Mouse (Mus musculus) kidney, adult 18-20 months (tissue): Measurements from ENCODE around the gene Hmgn2.
"Not testable (repeated sequence)": the region's sequence is repeated elsewhere in the genome, so short reads cannot be mapped to it uniquely, and the experiment has no call there.

Experiments
- DNase-seq: peaks from one replicate; pipeline ENCODE4 v3.0.0; 2021

Hmgn2 gene

GRCm38 (mm10) chr4:133968150-133968921 is at the start of gene Hmgn2:
Gene Hmgn2, minus strand, starts transcription at chr4:133968650.
- no peak for DNase-seq

GRCm38 (mm10) chr4:134017201-134017865 is 48.9 kb upstream of the Hmgn2 start:
- no peak for DNase-seq

- DNase-seq: no peak
Measured at GRCm38 (mm10) chr4:134016767-134017166, 48.3 kb upstream of the Hmgn2 start.

- no peak for DNase-seq
Measured at GRCm38 (mm10) chr4:134016208-134016607, 47.8 kb upstream of the Hmgn2 start.

- no peak for DNase-seq
Measured at GRCm38 (mm10) chr4:134012858-134013528, 44.5 kb upstream of the Hmgn2 start.

GRCm38 (mm10) chr4:134011450-134012414 is 43.3 kb upstream of the Hmgn2 start:
- DNase-seq: no peak

GRCm38 (mm10) chr4:134009709-134010108 is 41.3 kb upstream of the Hmgn2 start:
- no peak for DNase-seq

- no peak for DNase-seq
Measured at GRCm38 (mm10) chr4:134006845-134007244, 38.4 kb upstream of the Hmgn2 start.

GRCm38 (mm10) chr4:134005581-134006358 is 37.3 kb upstream of the Hmgn2 start:
- no peak for DNase-seq

- no peak for DNase-seq
Measured at GRCm38 (mm10) chr4:134002903-134003302, 34.5 kb upstream of the Hmgn2 start.

GRCm38 (mm10) chr4:134002246-134002645 is 33.8 kb upstream of the Hmgn2 start:
- no peak for DNase-seq

- no peak for DNase-seq
Measured at GRCm38 (mm10) chr4:134001710-134002109, 33.3 kb upstream of the Hmgn2 start.

- peak; percentile 96 for DNase-seq
Measured at GRCm38 (mm10) chr4:134000466-134001438, 32.3 kb upstream of the Hmgn2 start, which contains the start of gene Dhdds. Gene Dhdds, minus strand, starts transcription at chr4:134000918.

- peak; percentile 46 for DNase-seq
Measured at GRCm38 (mm10) chr4:133994697-133995096, 26.2 kb upstream of the Hmgn2 start.

GRCm38 (mm10) chr4:133991087-133991660 is 22.7 kb upstream of the Hmgn2 start:
- peak; percentile 40 for DNase-seq

- DNase-seq: no peak
Measured at GRCm38 (mm10) chr4:133990035-133990434, 21.6 kb upstream of the Hmgn2 start.

GRCm38 (mm10) chr4:133988289-133988688 is 19.8 kb upstream of the Hmgn2 start:
- not testable (repeated sequence) for DNase-seq

GRCm38 (mm10) chr4:133982936-133983335 is 14.5 kb upstream of the Hmgn2 start:
- no peak for DNase-seq

GRCm38 (mm10) chr4:133980496-133980895 is 12.0 kb upstream of the Hmgn2 start:
- DNase-seq: no peak
